Mouse (Mus musculus) MEL (cell line): Measurements from ENCODE around the gene Dnajc15. TPM values are rescaled to one million over a fixed set of nuclear protein-coding genes. Genes with fewer than 3 reads are reported as not detected.

Source experiments
- DNase-seq: peaks from one replicate; pipeline ENCODE4 v3.0.0; 2011; ENCODE audit warnings: low read depth, low spot score
- H3K27ac ChIP-seq: 2 replicates; pipeline ENCODE4 v1.5.1; 2012; ENCODE audit warnings: low read depth, mild to moderate bottlenecking, control low read depth, low read length, moderate library complexity; ENCODE audit not compliant: control insufficient read depth
- H3K27me3 ChIP-seq, 2 experiments: fragments of 150-350 bp in 1 of 2; sonication (generic) in 1 of 2; 2 replicates each; pipeline ENCODE4 v1.6.1; 2012; ENCODE audit warnings: low read length in 2 of 2, mild to moderate bottlenecking in 2 of 2, improper control_type of control experiment in 1 of 2, moderate library complexity in 1 of 2; ENCODE audit not compliant: insufficient read depth in 2 of 2, control insufficient read depth in 1 of 2
- H3K36me3 ChIP-seq, 2 experiments: 2 replicates each; pipeline ENCODE4 v1.6.1; 2012 to 2014; ENCODE audit warnings: low read length in 2 of 2, improper control_type of control experiment in 1 of 2, inconsistent platforms in 1 of 2, mild to moderate bottlenecking in 1 of 2; ENCODE audit not compliant: insufficient read depth in 2 of 2, control insufficient read depth in 1 of 2
- H3K4me1 ChIP-seq, 2 experiments: fragments of 150-350 bp in 1 of 2; sonication (generic) in 1 of 2; 2 replicates each; pipeline ENCODE4 v1.6.1; 2012; ENCODE audit warnings: low read length in 2 of 2, improper control_type of control experiment in 1 of 2, mild to moderate bottlenecking in 1 of 2; ENCODE audit not compliant: insufficient read depth in 2 of 2, control insufficient read depth in 1 of 2
- H3K4me3 ChIP-seq, 2 experiments: fragments of 150-350 bp in 1 of 2; sonication (generic) in 1 of 2; 2 replicates each; pipeline ENCODE4 v1.5.1; 2012; ENCODE audit warnings: low read depth in 2 of 2, low read length in 2 of 2, mild to moderate bottlenecking in 2 of 2, moderate library complexity in 2 of 2, control low read depth in 1 of 2, improper control_type of control experiment in 1 of 2; ENCODE audit not compliant: control insufficient read depth in 1 of 2, insufficient read depth in 1 of 2
- H3K79me2 ChIP-seq: 2 replicates; pipeline ENCODE4 v1.6.1; 2012; ENCODE audit warnings: mild to moderate bottlenecking, low read length, moderate library complexity; ENCODE audit not compliant: control insufficient read depth, poor library complexity, insufficient read depth
- H3K9ac ChIP-seq: 2 replicates; pipeline ENCODE4 v1.6.1; 2012; ENCODE audit warnings: low read depth, mild to moderate bottlenecking, control low read depth, low read length, moderate library complexity; ENCODE audit not compliant: control insufficient read depth, poor library complexity, severe bottlenecking
- H3K9me3 ChIP-seq: fragments of 150-350 bp; sonication (generic); replicated peaks from 2 replicates; pipeline ENCODE4 v1.6.1; 2012; ENCODE audit warnings: mild to moderate bottlenecking, low read length, improper control_type of control experiment, moderate library complexity; ENCODE audit not compliant: insufficient read depth
- BHLHE40 ChIP-seq: IDR thresholded peaks from 2 replicates; pipeline ENCODE4 v1.6.1; 2012; ENCODE audit warnings: low read depth, mild to moderate bottlenecking, inconsistent platforms, low read length, improper control_type of control experiment, borderline replicate concordance
- CTCF ChIP-seq, 3 experiments: IDR thresholded peaks in 2 of 3; conservative IDR thresholded peaks in 1 of 3; 2 replicates each; pipeline ENCODE4 v1.5.1; 2011 to 2012; ENCODE audit warnings: low read length in 3 of 3, low read depth in 2 of 3, mild to moderate bottlenecking in 2 of 3, improper control_type of control experiment in 1 of 3, inconsistent platforms in 1 of 3, mixed read lengths in 1 of 3, moderate library complexity in 1 of 3; ENCODE audit not compliant: control insufficient read depth in 1 of 3, insufficient read depth in 1 of 3, poor library complexity in 1 of 3, severe bottlenecking in 1 of 3
- EP300 ChIP-seq, 2 experiments: IDR thresholded peaks; 2 replicates each; pipeline ENCODE4 v1.6.1; 2011; ENCODE audit warnings: improper control_type of control experiment in 2 of 2, low read length in 2 of 2, low read depth in 1 of 2, mild to moderate bottlenecking in 1 of 2
- ETS1 ChIP-seq: IDR thresholded peaks from 2 replicates; pipeline ENCODE4 v1.6.1; 2012; ENCODE audit warnings: low read depth, mild to moderate bottlenecking, inconsistent platforms, low read length, improper control_type of control experiment, moderate library complexity
- GATA1 ChIP-seq: IDR thresholded peaks from 2 replicates; pipeline ENCODE4 v1.6.1; 2011; ENCODE audit warnings: low read depth, low read length, improper control_type of control experiment
- HCFC1 ChIP-seq: IDR thresholded peaks from 2 replicates; pipeline ENCODE4 v1.6.1; 2012; ENCODE audit warnings: low read depth, mild to moderate bottlenecking, inconsistent platforms, low read length, improper control_type of control experiment, moderate library complexity
- KAT2A ChIP-seq: conservative IDR thresholded peaks from 2 replicates; pipeline ENCODE4 v1.6.1; 2012; ENCODE audit warnings: low read depth, low read length, improper control_type of control experiment, inconsistent platforms
- MAFK ChIP-seq: IDR thresholded peaks from 2 replicates; pipeline ENCODE4 v1.6.1; 2011; ENCODE audit warnings: low read depth, mild to moderate bottlenecking, low read length, improper control_type of control experiment, borderline replicate concordance
- MEF2A ChIP-seq: IDR thresholded peaks from 2 replicates; pipeline ENCODE4 v1.6.1; 2014; ENCODE audit warnings: low read depth, mild to moderate bottlenecking, inconsistent platforms, low read length, improper control_type of control experiment; ENCODE audit not compliant: poor library complexity, insufficient replicate concordance, severe bottlenecking; ENCODE audit errors: extremely low read depth
- MXI1 ChIP-seq: IDR thresholded peaks from 2 replicates; pipeline ENCODE4 v1.6.1; 2011; ENCODE audit warnings: mild to moderate bottlenecking, low read depth, low read length, improper control_type of control experiment
- NELFE ChIP-seq: IDR thresholded peaks from 2 replicates; pipeline ENCODE4 v1.6.1; 2011; ENCODE audit warnings: low read depth, low read length, improper control_type of control experiment
- POLR2A ChIP-seq, 2 experiments: IDR thresholded peaks; 2 replicates each; pipeline ENCODE4 v1.6.1; 2011 to 2012; ENCODE audit warnings: low read length in 2 of 2, mild to moderate bottlenecking in 2 of 2, control low read depth in 1 of 2, improper control_type of control experiment in 1 of 2, low read depth in 1 of 2, moderate library complexity in 1 of 2; ENCODE audit not compliant: control insufficient read depth in 1 of 2, insufficient read depth in 1 of 2, poor library complexity in 1 of 2
- POLR2AphosphoS2 ChIP-seq: IDR thresholded peaks from 2 replicates; pipeline ENCODE4 v1.6.1; 2011; ENCODE audit warnings: low read length, improper control_type of control experiment
- RCOR1 ChIP-seq: IDR thresholded peaks from 2 replicates; pipeline ENCODE4 v1.6.1; 2012; ENCODE audit warnings: low read depth, mild to moderate bottlenecking, inconsistent platforms, low read length, improper control_type of control experiment
- SIN3A ChIP-seq: IDR thresholded peaks from 2 replicates; pipeline ENCODE4 v1.6.1; 2012; ENCODE audit warnings: low read length, improper control_type of control experiment, inconsistent platforms
- TAL1 ChIP-seq: IDR thresholded peaks from 2 replicates; pipeline ENCODE4 v1.6.1; 2012; ENCODE audit warnings: mild to moderate bottlenecking, inconsistent platforms, low read length, moderate library complexity, mixed read lengths
- TBP ChIP-seq: IDR thresholded peaks from 2 replicates; pipeline ENCODE4 v1.8.0; 2011; ENCODE audit warnings: low read depth, low read length, improper control_type of control experiment
- TCF12 ChIP-seq: IDR thresholded peaks from 2 replicates; pipeline ENCODE4 v1.6.1; 2014; ENCODE audit warnings: low read depth, mild to moderate bottlenecking, inconsistent platforms, low read length, improper control_type of control experiment, moderate library complexity
- UBTF ChIP-seq: IDR thresholded peaks from 2 replicates; pipeline ENCODE4 v1.6.1; 2012; ENCODE audit warnings: low read depth, mild to moderate bottlenecking, inconsistent platforms, low read length, improper control_type of control experiment, moderate library complexity, borderline replicate concordance; ENCODE audit not compliant: insufficient read depth
- ZKSCAN1 ChIP-seq: IDR thresholded peaks from 2 replicates; pipeline ENCODE4 v1.6.1; 2012; ENCODE audit warnings: low read depth, mild to moderate bottlenecking, inconsistent platforms, low read length, improper control_type of control experiment, moderate library complexity
- polyA plus RNA-seq, 2 experiments: library from polyadenylated mRNA; stranded (reverse) in 1 of 2; unstranded in 1 of 2; fragments of >175 nt in 1 of 2; fragments of >200 nt in 1 of 2; gene quantifications; 2 replicates each; pipeline versions ENCODE4 v1.2.1 to v1.2.4; 2012; ENCODE audit warnings: low replicate concordance in 2 of 2, low read depth in 1 of 2; ENCODE audit not compliant: insufficient read length in 2 of 2, insufficient read depth in 1 of 2, missing spikeins in 1 of 2
- total RNA-seq: library from RNA; depleted of rRNA; stranded (reverse); fragments of 300-350 nt; gene quantifications from 2 replicates; pipeline ENCODE4 v1.2.3, GENCODE M21; 2012

Gene Dnajc15
- total and polyA plus RNA-seq, 3 experiments, result not detected

DNA sequence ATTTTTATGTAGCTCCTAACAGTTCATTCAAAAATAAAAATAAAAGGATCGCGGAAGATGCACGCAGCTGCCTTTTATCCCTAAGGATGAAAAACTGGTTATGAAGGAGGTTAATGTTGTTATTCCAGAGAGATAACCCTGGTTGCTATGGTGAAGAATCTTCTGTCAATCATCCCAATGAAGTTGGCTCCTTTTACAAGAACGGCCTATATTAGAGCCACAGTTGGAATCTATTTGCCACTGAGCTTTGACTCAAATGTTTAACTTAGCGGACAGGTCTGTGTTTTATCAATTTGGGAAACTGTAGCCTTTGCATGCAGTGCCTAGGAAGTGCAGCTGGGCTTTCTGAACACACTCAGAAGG, 72.7 kb downstream of the Dnajc15 start:
- no peaks in the 10 kb centered on the region for H3K36me3 ChIP-seq
- no peak for DNase-seq
- no peaks in the 10 kb centered on the region for H3K9me3 ChIP-seq
- H3K4me1 ChIP-seq, result no peaks in the 10 kb centered on the region
- H3K4me3 ChIP-seq, result no peak overlapping the region
- no peak overlapping the region for H3K9ac ChIP-seq
- H3K79me2 ChIP-seq, result no peaks in the 10 kb centered on the region
- TF ChIP-seq HCFC1, result no peak
- no peak for TF ChIP-seq CTCF (IDR thresholded peaks at IDR 0.05 in 2 of 3, conservative IDR thresholded peaks at IDR 0.05 in 1 of 3; ENCODE audit: control insufficient read depth in 1 of 3, insufficient read depth in 1 of 3, low read depth in 2 of 3, low read length in 3 of 3, poor library complexity in 1 of 3, severe bottlenecking in 1 of 3)
- no peak for TF ChIP-seq ETS1
- no peak for TF ChIP-seq EP300 (IDR thresholded peaks at IDR 0.05; ENCODE audit: low read depth in 1 of 2, low read length in 2 of 2)
- TF ChIP-seq TBP, result no peak
- TF ChIP-seq MAFK, result no peak
- TF ChIP-seq POLR2A (IDR thresholded peaks at IDR 0.05; ENCODE audit: control insufficient read depth in 1 of 2, insufficient read depth in 1 of 2, low read depth in 1 of 2, low read length in 2 of 2, poor library complexity in 1 of 2), result no peak
- no peak for TF ChIP-seq MEF2A
- TF ChIP-seq RCOR1, result no peak
- no peak overlapping the region for H3K27ac ChIP-seq
- no peaks in the 10 kb centered on the region for H3K27me3 ChIP-seq

DNA sequence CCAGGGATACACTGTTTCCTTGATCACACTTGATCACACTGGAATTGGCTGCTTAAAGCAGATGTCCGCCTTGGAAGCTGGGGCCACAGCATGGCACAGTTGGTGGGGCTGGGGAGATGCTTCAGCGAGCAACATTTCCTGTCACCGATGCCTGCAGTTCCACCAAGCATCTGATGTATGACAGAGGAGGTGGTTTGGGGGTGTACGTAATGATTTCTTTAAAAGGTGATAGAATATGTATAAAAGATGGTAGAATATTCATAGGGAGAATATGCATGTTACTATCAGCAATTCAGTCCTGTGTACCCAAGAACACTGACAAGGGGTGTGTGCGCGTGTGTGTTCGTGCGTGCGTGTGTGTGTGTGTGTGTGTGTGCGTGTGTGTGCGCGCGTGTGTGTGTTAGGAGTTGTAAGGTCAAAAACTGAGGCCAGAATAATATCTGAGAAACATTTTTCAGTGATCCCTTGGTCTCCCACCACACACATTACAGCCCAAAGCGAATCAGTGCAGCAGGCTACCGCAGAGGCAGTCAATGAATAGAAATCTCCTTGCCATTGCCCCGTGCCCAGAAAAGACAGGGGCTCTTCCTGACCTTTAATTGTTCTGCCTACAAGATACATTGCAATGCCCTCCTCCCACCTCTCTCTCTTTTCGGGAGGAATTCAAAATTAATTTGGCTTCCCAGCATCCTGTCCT, 73.2 kb downstream of the Dnajc15 start:
- no peaks in the 10 kb centered on the region for H3K9me3 ChIP-seq
- no peaks in the 10 kb centered on the region for H3K4me1 ChIP-seq
- H3K27ac ChIP-seq, result no peak overlapping the region
- H3K27me3 ChIP-seq, result no peaks in the 10 kb centered on the region
- no peak for DNase-seq
- H3K36me3 ChIP-seq, result no peaks in the 10 kb centered on the region
- no peak overlapping the region for H3K9ac ChIP-seq
- no peaks in the 10 kb centered on the region for H3K79me2 ChIP-seq
- TF ChIP-seq NELFE, result no peak
- no peak for TF ChIP-seq MXI1
- H3K4me3 ChIP-seq, result no peak overlapping the region

DNA sequence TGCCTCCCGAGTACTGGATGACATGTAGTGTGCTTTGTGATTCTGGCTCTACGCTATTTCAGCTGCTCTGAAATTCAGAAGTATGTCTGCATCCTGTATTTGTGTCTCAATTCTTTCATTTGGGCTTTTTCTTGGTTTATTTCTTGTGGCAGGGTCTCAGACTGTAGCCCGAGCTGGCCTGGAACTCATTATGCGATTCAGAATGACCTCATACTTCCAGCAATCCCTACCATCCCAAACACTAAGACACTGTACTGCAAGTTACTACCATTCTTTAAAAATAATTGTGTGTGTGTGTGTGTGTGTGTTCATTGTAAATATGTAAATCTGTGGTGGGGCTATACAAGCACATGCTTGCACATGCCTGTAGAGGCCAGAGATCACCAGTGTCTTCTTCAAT, 78.4 kb downstream of the Dnajc15 start:
- Histone ChIP-seq H3K79me2 (no peaks in the 10 kb centered on the region), H3K4me3 (no peak overlapping the region), H3K9me3 (no peaks in the 10 kb centered on the region)
- TF ChIP-seq POLR2AphosphoS2 (no peak), BHLHE40 (no peak), MXI1 (no peak), NELFE (no peak), UBTF (no peak), TCF12 (no peak), TAL1 (no peak), GATA1 (no peak), SIN3A (no peak), ZKSCAN1 (no peak), KAT2A (no peak), MEF2A (no peak)
- TF ChIP-seq, all 39 proteins: peak for 0
- Histone ChIP-seq H3K27ac (no peak overlapping the region), H3K4me1 (no peaks in the 10 kb centered on the region), H3K9ac (no peak overlapping the region), H3K27me3 (no peaks in the 10 kb centered on the region), H3K36me3 (no peaks in the 10 kb centered on the region)
- no peak for DNase-seq
